Mouse (Mus musculus) neural tube, embryonic 13.5 days (tissue): ENCODE results near the gene Dpysl5. TPM values are rescaled to one million over a fixed set of nuclear protein-coding genes. Genes with fewer than 3 reads are reported as not detected.

Source experiments
- ATAC-seq: fragments of 200-750 bp; cut with Nextera tagmentation; 2 replicates; pipeline ENCODE4 v1.8.0; 2017; ENCODE audit warnings: low read depth, mild to moderate bottlenecking, moderate TSS enrichment, moderate library complexity
- H3K27ac ChIP-seq: fragments of 300-500 bp; sonication (generic); replicated peaks from 2 replicates; pipeline ENCODE4 v1.5.1; 2015; ENCODE audit warnings: moderate library complexity, mild to moderate bottlenecking, inconsistent platforms
- H3K27me3 ChIP-seq: fragments of 300-500 bp; sonication (generic); 2 replicates; pipeline ENCODE4 v1.6.1; 2015; ENCODE audit warnings: mild to moderate bottlenecking, inconsistent platforms
- H3K36me3 ChIP-seq: fragments of 300-500 bp; sonication (generic); 2 replicates; pipeline ENCODE4 v1.6.1; 2015; ENCODE audit warnings: mild to moderate bottlenecking, inconsistent platforms
- H3K4me1 ChIP-seq: fragments of 300-500 bp; sonication (generic); replicated peaks from 2 replicates; pipeline ENCODE4 v1.6.1; 2015; ENCODE audit warnings: inconsistent platforms
- H3K4me2 ChIP-seq: fragments of 300-500 bp; sonication (generic); 2 replicates; pipeline ENCODE4 v1.6.1; 2015; ENCODE audit warnings: inconsistent platforms, mild to moderate bottlenecking, moderate library complexity
- H3K4me3 ChIP-seq: fragments of 300-500 bp; sonication (generic); 2 replicates; pipeline ENCODE4 v1.5.1; 2015; ENCODE audit warnings: mild to moderate bottlenecking, inconsistent platforms
- H3K9ac ChIP-seq: fragments of 300-500 bp; sonication (generic); 2 replicates; pipeline ENCODE4 v1.6.1; 2015; ENCODE audit warnings: moderate library complexity, mild to moderate bottlenecking, inconsistent platforms
- H3K9me3 ChIP-seq: fragments of 300-500 bp; sonication (generic); 2 replicates; pipeline ENCODE4 v1.6.1; 2016; ENCODE audit warnings: inconsistent platforms
- WGBS: fragments of 180-500 bp; shearing (Covaris S2); methylation state at CpG from one replicate; pipeline ENCODE4 v1.1.7; 2015; 5-methylcytosine and 5-hydroxymethylcytosine counted together
- polyA plus RNA-seq: library from polyadenylated mRNA; unstranded; fragments of >200 nt; fragmentation: Nextera tagmentation; extraction: Ambion mirVana; gene quantifications from 2 replicates; pipeline ENCODE4 v1.2.1, GENCODE M21; 2015

Gene Dpysl5
- polyA plus RNA-seq, 1 experiment from 2014 or later: 184 TPM

DNA sequence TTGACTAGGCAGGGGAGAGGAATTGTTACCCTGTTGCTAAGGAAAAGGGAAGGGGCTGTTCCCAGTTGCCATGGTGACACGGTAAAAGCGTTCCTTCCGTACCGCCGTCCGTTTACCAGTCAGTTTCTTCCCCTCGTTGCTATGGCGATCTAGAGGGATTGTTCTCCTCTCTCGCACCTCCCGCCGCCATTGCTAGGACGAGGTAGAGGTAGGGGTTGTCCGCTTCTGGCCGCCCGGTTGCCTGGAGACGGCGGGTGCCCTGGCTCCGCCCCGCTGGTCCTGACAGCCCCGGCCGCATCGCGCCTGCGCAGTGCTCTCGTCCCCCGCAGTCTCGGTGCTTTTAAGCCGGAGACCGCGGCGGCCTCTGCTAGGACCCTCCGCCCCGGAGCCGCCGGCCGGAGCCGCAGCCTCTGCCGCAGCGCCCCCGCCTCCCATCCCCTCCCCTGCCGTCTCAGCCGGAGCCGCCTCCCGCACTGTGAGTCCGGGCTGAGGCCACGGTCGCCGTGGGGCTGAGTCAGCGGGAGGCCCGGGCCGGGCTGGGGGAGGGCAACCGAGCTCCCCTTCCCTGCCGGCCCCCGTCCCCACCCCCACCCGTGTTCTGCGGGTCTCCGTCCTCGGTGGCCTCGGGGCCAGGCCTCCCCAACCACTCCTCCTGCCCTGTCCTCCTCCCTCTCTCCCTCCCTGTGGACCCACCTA, 103.2 kb downstream of the Dpysl5 start, which contains the start of gene Mapre3:
Gene Mapre3, plus strand, starts transcription at position 218 of the 696 bp plus-strand sequence.
- Histone ChIP-seq H3K36me3 (no peaks in the 10 kb centered on the region), H3K9me3 (no peaks in the 10 kb centered on the region), H3K27ac (peak within 1 kb of the TSS; percentile 94), H3K4me2 (peak within 1 kb of the TSS; percentile 89), H3K4me3 (peak within 1 kb of the TSS; percentile 79), H3K4me1 (peaks cover 47% of the 10 kb centered on the region), H3K9ac (peak within 1 kb of the TSS; percentile 95), H3K27me3 (no peaks in the 10 kb centered on the region)
- peak; percentile 98 for ATAC-seq
- under 1% methylated on average over 42 of the region's 59 CpGs for WGBS

DNA sequence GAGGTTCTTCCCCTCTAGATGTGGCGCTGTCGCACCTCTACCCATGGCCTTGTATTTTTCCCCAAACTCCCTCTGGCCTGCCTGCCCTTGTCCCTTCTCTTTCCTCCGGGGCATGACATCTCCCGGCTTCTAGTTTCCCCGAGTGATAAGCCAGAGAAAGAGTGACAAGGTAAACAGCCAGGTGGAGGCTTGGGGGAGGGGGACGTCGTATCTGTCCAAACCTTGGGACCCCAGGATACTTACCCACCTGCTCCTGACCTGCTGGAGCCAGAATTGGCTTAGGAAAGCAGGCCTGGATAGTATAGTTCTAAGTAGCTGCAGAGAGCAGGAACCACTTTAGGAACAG, 103.7 kb downstream of the Dpysl5 start:
- WGBS: 0% methylated on average over 7 of the region's 7 CpGs
- H3K4me3 ChIP-seq: peak overlapping the region; percentile 79
- H3K27ac ChIP-seq: peak overlapping the region; percentile 94
- 0 out of 2 replicates have a peak, but pooled peaks cover 4% of the 10 kb centered on the region for H3K36me3 ChIP-seq
- no peaks in the 10 kb centered on the region for H3K9me3 ChIP-seq
- peak; percentile 11; the same call in 1 of the 2 replicates for ATAC-seq
- H3K9ac ChIP-seq: peak overlapping the region; percentile 95
- no peaks in the 10 kb centered on the region for H3K27me3 ChIP-seq
- H3K4me1 ChIP-seq: peaks cover 47% of the 10 kb centered on the region
- H3K4me2 ChIP-seq: peak overlapping the region; percentile 89

DNA sequence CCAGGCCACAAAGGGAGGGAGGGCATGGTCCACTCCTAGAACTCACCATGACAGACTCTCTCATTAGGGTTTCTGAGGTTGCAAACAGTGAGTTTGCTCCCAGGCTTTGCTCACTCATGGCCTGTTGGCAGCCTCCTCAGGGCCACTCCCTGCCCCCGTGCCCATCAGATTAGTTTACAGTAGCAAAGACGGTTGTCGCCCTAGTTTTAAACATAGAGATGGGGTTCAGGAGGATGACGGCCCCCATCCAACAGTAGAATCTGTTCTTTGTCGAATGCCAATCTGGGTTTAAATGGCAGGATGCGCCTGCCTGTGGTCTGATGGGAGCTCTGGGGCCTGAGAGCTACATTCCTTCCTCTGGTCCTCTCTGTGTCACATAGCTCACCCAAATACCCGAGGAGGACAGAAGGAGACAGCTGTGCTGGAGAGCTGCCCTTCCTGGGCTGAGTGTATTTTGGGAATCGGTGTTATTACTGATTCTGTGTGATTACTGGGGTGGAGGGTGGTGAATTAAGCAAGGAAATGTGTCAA, 105.0 kb downstream of the Dpysl5 start:
- WGBS: 72% methylated on average over 8 of the region's 8 CpGs
- peak overlapping the region; percentile 79 for H3K4me3 ChIP-seq
- H3K4me1 ChIP-seq: peaks cover 47% of the 10 kb centered on the region
- ATAC-seq: no peak
- no peaks in the 10 kb centered on the region for H3K9me3 ChIP-seq
- peak overlapping the region; percentile 95 for H3K9ac ChIP-seq
- 0 out of 2 replicates have a peak, but pooled peaks cover 4% of the 10 kb centered on the region for H3K36me3 ChIP-seq
- peak overlapping the region; percentile 89 for H3K4me2 ChIP-seq
- H3K27ac ChIP-seq: 0 out of 2 replicates have a peak overlapping the region, but pooled peaks have one; percentile 1
- no peaks in the 10 kb centered on the region for H3K27me3 ChIP-seq

DNA sequence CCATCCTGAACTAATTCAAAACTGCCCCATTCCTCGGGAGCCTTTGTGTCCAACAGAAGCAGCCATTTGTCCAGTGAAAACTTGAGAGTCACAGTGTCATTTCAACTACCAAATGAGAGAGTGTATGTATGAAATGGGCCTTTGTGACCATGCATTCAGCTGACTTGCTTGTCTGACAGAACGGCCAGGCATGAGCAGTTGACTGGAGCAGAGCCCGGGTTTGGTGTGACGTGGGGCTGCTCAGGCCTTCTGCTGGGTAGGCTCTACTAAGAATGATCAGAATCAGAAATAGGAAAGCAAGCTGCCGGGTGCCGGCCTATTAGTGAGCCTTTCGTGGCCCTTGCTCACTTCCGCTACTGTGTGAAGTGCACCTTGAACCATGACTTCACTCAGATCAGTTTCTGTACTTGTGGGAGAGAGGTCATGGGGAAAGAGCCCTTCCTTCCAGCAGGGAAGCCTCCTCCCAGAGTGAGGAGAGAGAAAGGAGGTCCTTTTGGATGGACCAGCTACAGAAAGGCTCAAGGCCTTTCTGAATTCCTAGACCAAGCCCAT, 107.5 kb downstream of the Dpysl5 start:
- ATAC-seq: no peak
- H3K36me3 ChIP-seq: 0 out of 2 replicates have a peak, but pooled peaks cover 4% of the 10 kb centered on the region
- H3K27ac ChIP-seq: no peak overlapping the region
- no peak overlapping the region for H3K4me3 ChIP-seq
- 91% methylated on average over 8 of the region's 8 CpGs for WGBS
- no peaks in the 10 kb centered on the region for H3K27me3 ChIP-seq
- H3K4me2 ChIP-seq: no peak overlapping the region
- H3K9ac ChIP-seq: no peak overlapping the region
- no peaks in the 10 kb centered on the region for H3K9me3 ChIP-seq
- peaks cover 44% of the 10 kb centered on the region for H3K4me1 ChIP-seq

DNA sequence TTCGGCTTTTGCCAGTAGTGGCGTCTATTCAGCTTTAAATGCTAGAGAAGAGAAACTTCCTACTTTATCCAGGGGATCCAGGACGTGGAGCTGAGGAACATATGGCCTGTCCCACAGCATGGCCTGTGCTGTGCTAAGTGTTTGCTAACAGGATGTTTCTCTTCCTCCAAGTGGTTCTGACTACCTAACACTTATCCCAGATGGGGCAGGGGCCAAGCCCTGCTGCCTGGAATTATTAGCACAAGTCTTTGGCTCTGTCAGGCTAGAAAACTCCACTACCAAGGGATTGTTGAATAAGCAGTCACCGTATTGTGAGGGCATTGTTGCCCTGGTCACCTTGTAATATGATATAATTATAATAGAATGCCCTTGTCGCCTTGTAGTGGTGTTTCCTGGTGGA, 111.3 kb downstream of the Dpysl5 start:
- Histone ChIP-seq H3K9ac (no peak overlapping the region), H3K4me3 (no peak overlapping the region), H3K4me1 (peaks cover 25% of the 10 kb centered on the region), H3K36me3 (0 out of 2 replicates have a peak, but pooled peaks cover 4% of the 10 kb centered on the region), H3K9me3 (no peaks in the 10 kb centered on the region), H3K4me2 (no peak overlapping the region), H3K27ac (no peak overlapping the region), H3K27me3 (no peaks in the 10 kb centered on the region)
- WGBS: 86% methylated on average over 5 of the region's 5 CpGs
- ATAC-seq: no peak

DNA sequence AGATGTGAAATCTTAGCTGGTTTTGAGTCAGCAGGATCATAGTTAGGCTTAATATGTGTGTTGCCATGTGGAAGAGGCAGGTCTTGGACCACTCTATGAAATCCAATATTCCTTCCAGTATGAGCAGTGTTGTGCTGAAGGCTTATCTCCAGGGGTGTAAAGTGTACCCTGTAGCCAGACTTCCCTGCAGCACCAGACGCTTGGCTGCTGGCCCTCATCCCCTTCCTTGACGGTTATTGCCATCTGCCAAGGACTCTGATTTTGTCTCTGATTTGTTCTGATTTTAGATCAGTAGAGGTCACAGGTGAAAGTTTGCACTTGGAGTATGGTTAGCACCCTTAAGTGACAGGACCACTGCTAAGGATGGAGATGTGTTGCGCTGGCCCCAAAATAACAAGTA, 111.7 kb downstream of the Dpysl5 start:
- no peak overlapping the region for H3K4me2 ChIP-seq
- no peak for ATAC-seq
- H3K9me3 ChIP-seq: no peaks in the 10 kb centered on the region
- peaks cover 21% of the 10 kb centered on the region for H3K4me1 ChIP-seq
- no peak overlapping the region for H3K27ac ChIP-seq
- no peak overlapping the region for H3K9ac ChIP-seq
- no peaks in the 10 kb centered on the region for H3K27me3 ChIP-seq
- H3K36me3 ChIP-seq: 0 out of 2 replicates have a peak, but pooled peaks cover 4% of the 10 kb centered on the region
- WGBS: 89% methylated on average over 3 of the region's 3 CpGs
- H3K4me3 ChIP-seq: no peak overlapping the region

DNA sequence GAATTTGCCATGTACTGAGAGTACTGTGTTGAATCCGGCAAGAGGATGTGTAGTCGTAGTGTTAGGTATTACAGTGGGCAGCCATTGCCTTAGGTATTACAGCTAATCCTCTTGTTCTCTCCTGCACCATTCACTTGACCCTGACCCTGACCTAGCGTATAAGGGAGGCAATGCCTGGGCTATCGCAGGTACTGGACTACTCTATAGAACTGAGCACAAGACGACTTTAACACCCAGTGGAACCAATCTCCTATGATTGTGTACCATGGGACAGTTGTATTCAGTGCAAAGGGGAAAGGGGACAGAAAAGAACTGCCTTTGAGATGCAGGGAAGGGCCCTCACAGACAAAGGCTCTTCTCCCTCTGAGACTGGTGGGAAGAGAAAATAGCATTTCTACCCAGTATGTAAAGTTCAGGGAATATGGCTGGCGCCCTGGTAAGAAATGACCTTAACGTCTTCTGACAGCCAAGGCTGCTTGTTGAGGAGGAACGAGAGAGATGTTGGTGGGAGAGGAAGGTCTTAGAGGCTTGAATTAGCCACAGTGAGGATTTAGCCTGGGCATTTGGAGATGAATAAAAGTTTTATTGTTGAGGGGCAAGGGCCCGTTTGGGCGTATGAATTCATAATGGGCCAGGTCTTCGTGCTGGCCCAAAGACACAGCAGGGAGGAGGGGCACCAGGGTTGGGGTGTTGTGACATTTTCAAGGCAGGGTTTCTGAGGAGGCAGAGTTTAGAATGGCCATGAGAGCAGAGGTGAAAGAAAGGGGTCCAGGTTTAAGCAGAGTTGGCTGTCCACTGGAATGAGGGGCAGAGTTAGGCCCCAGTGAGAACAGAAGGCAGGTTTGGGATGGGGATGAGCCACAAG, 113.0 kb downstream of the Dpysl5 start:
- no peaks in the 10 kb centered on the region for H3K27me3 ChIP-seq
- 0 out of 2 replicates have a peak, but pooled peaks cover 4% of the 10 kb centered on the region for H3K36me3 ChIP-seq
- no peaks in the 10 kb centered on the region for H3K9me3 ChIP-seq
- H3K4me1 ChIP-seq: peaks cover 13% of the 10 kb centered on the region
- ATAC-seq: no peak
- H3K9ac ChIP-seq: no peak overlapping the region
- H3K27ac ChIP-seq: no peak overlapping the region
- WGBS: 70% methylated on average over 11 of the region's 11 CpGs
- H3K4me3 ChIP-seq: no peak overlapping the region
- no peak overlapping the region for H3K4me2 ChIP-seq

DNA sequence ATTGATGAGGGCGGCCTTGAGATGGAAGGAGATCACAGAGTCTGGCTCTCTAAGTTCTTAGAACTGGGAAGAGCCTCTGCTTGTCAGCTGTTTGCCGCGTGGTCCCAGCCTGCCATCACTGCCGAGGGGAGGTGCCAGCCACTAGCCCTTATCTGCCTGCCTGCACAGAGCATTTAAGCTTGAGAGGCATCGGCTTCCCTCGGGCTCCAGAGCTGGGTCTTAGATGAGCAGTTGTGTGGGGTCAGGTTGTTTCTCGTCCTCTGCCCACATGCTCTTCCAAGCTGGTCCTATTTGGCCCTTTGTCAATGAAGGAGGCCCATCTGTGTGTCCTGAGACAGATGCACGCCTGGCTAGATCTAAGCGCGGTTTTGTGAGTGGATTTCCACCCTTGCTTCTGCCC, 113.8 kb downstream of the Dpysl5 start:
- ATAC-seq: no peak
- Histone ChIP-seq H3K36me3 (no peaks in the 10 kb centered on the region), H3K4me1 (peaks cover 11% of the 10 kb centered on the region), H3K27me3 (no peaks in the 10 kb centered on the region), H3K4me2 (no peak overlapping the region), H3K9me3 (no peaks in the 10 kb centered on the region), H3K4me3 (no peak overlapping the region), H3K9ac (no peak overlapping the region), H3K27ac (no peak overlapping the region)
- WGBS: 75% methylated on average over 10 of the region's 10 CpGs

DNA sequence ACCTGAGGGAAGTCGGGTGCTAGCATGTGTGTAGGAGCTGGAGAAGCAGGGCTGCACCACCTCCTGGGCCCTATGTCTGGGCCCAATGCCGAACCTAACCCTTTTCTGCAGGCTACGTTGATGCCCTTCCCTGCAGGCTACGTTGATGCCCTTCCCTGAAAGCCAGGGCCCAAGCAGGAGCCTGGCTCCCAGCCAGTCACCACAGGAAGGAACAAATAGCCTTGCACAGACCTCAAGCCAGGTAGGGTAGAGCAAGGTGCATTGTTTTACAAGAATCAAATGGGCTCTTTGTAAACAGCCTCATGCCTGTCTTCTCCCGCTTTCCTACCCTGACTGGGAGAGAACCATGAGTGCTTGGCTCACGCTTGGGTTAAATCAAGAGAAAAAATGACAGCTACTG, 114.5 kb downstream of the Dpysl5 start:
- Histone ChIP-seq H3K36me3 (no peaks in the 10 kb centered on the region), H3K27ac (no peak overlapping the region), H3K4me3 (no peak overlapping the region), H3K4me2 (no peak overlapping the region), H3K4me1 (peaks cover 11% of the 10 kb centered on the region), H3K27me3 (no peaks in the 10 kb centered on the region), H3K9me3 (no peaks in the 10 kb centered on the region), H3K9ac (no peak overlapping the region)
- WGBS: 77% methylated on average over 6 of the region's 6 CpGs
- no peak for ATAC-seq

DNA sequence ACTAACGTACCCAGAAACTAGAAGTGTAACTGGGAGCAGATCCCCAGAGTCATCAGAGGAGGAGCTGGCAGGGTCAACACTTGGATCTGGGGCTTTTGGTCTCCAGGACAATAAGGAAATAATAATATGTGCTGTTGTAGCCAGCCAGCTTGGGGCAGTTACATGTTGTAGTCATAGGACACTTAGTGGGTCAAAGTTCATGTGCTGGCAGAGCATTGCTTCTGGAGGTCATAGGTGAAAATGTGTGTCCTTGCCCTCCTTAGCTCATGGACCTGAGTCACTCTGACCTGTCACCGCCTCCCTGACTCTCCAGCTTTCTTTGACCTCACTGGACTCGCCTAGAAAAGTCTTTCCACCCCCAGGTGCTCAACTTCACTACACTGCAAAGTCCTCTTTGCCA, 122.1 kb downstream of the Dpysl5 start:
- no peaks in the 10 kb centered on the region for H3K4me1 ChIP-seq
- no peak overlapping the region for H3K9ac ChIP-seq
- ATAC-seq: no peak
- peaks cover 24% of the 10 kb centered on the region for H3K36me3 ChIP-seq
- H3K9me3 ChIP-seq: 0 out of 2 replicates have a peak, but pooled peaks cover 4% of the 10 kb centered on the region
- no peak overlapping the region for H3K4me3 ChIP-seq
- H3K27me3 ChIP-seq: no peaks in the 10 kb centered on the region
- no peak overlapping the region for H3K4me2 ChIP-seq
- no peak overlapping the region for H3K27ac ChIP-seq
- 90% methylated on average over 3 of the region's 3 CpGs for WGBS

DNA sequence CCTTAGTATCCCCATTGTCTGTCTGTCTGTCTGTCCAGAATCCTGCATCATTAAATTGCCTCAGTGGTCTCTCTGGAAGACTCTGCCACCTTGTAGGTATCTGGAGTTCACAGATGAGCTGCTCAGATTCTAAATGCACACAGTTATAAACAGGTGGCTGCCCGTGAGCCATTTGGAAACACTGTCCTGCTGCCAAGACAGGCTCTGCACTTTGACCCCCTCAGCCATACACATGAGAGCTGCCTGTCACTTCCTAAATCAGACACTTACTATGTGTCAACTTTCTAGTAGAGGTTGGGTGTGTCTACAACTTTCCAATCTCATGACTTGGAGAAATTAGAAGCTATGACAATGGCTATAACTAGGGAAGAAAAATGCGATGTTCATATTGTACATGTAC, 128.4 kb downstream of the Dpysl5 start:
- 87% methylated on average over 2 of the region's 2 CpGs for WGBS
- 0 out of 2 replicates have a peak, but pooled peaks cover 4% of the 10 kb centered on the region for H3K9me3 ChIP-seq
- H3K27me3 ChIP-seq: no peaks in the 10 kb centered on the region
- H3K9ac ChIP-seq: no peak overlapping the region
- H3K27ac ChIP-seq: no peak overlapping the region
- no peak overlapping the region for H3K4me2 ChIP-seq
- H3K36me3 ChIP-seq: peaks cover 24% of the 10 kb centered on the region
- no peak for ATAC-seq
- no peaks in the 10 kb centered on the region for H3K4me1 ChIP-seq
- H3K4me3 ChIP-seq: no peak overlapping the region

DNA sequence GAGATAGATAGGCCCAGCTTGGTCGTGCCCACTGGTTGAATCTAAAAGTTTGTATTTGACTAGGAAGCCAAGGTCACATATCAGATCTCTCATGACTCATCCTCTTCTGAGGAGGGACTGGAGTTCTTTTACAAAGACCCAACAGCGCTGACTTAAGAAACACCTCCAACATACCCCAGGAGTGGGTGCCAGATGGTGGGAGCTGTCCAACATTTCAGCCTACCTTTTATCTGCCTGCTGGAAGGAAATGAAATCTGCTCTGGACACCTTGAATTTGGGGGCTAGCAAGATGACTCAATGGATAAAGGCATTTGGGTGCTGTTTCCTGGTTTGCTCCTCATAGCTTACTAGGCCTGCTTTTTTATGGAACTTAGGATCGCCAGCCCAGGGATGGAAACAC, 130.5 kb downstream of the Dpysl5 start:
- WGBS: 55% methylated on average over 3 of the region's 3 CpGs
- H3K4me1 ChIP-seq: no peaks in the 10 kb centered on the region
- no peak overlapping the region for H3K4me2 ChIP-seq
- H3K9me3 ChIP-seq: 0 out of 2 replicates have a peak, but pooled peaks cover 3% of the 10 kb centered on the region
- ATAC-seq: no peak
- H3K27me3 ChIP-seq: no peaks in the 10 kb centered on the region
- no peak overlapping the region for H3K27ac ChIP-seq
- H3K9ac ChIP-seq: no peak overlapping the region
- peaks cover 12% of the 10 kb centered on the region for H3K36me3 ChIP-seq
- no peak overlapping the region for H3K4me3 ChIP-seq
